Mouse (Mus musculus) embryonic facial prominence, embryonic 11.5 days (tissue): ENCODE measurements around the gene Tango6. TPM values are rescaled to one million over a fixed set of nuclear protein-coding genes. Genes with fewer than 3 reads are reported as not detected.
A peak's percentile ranks its signal among the peaks of the same experiment; 100 is the strongest.

Experiments used
- ATAC-seq: fragments of 200-750 bp; cut with Nextera tagmentation; replicated peaks from 2 replicates; pipeline ENCODE4 v1.8.0; 2017; ENCODE audit warnings: low read depth; ENCODE audit not compliant: insufficient number of reproducible peaks, low FRiP score, low TSS enrichment
- DNase-seq: peaks from one replicate; pipeline ENCODE4 v3.0.0-alpha.2; 2015; ENCODE audit warnings: low spot score
- H3K27ac ChIP-seq: fragments of 300-500 bp; sonication (generic); replicated peaks from 2 replicates; pipeline ENCODE4 v1.5.1; 2014; ENCODE audit warnings: mild to moderate bottlenecking, low read depth, low read length, control low read depth
- H3K27me3 ChIP-seq: fragments of 300-500 bp; sonication (generic); 2 replicates; pipeline ENCODE4 v1.6.1; 2014; ENCODE audit warnings: mild to moderate bottlenecking, low read length, moderate library complexity, mixed read lengths; ENCODE audit not compliant: control insufficient read depth, insufficient read depth
- H3K36me3 ChIP-seq: fragments of 300-500 bp; sonication (generic); replicated peaks from 2 replicates; pipeline ENCODE4 v1.6.1; 2014; ENCODE audit warnings: low read depth, mild to moderate bottlenecking, low read length, moderate library complexity, mixed read lengths; ENCODE audit not compliant: control insufficient read depth, insufficient read depth
- H3K4me1 ChIP-seq: fragments of 300-500 bp; sonication (generic); 2 replicates; pipeline ENCODE4 v1.6.1; 2014; ENCODE audit warnings: low read length, mixed read lengths; ENCODE audit not compliant: control insufficient read depth, insufficient read depth
- H3K4me2 ChIP-seq: fragments of 300-500 bp; sonication (generic); 2 replicates; pipeline ENCODE4 v1.6.1; 2014; ENCODE audit warnings: low read depth, mild to moderate bottlenecking, control low read depth, low read length, moderate library complexity
- H3K4me3 ChIP-seq: fragments of 300-500 bp; sonication (generic); 2 replicates; pipeline ENCODE4 v1.5.1; 2014; ENCODE audit warnings: low read depth, low read length, control low read depth
- H3K9ac ChIP-seq: fragments of 300-500 bp; sonication (generic); replicated peaks from 2 replicates; pipeline ENCODE4 v1.6.1; 2014; ENCODE audit warnings: mild to moderate bottlenecking, control low read depth, low read length
- H3K9me3 ChIP-seq: fragments of 300-500 bp; sonication (generic); replicated peaks from 2 replicates; pipeline ENCODE4 v1.6.1; 2016; ENCODE audit warnings: mild to moderate bottlenecking, low read length, inconsistent platforms, mixed read lengths; ENCODE audit not compliant: control insufficient read depth
- WGBS: fragments of 180-500 bp; shearing (Covaris S2); extraction: QIAGEN DNeasy Blood & Tissue Kit; methylation state at CpG from one replicate; pipeline ENCODE4 v1.1.7; 2014; 5-methylcytosine and 5-hydroxymethylcytosine counted together
- polyA plus RNA-seq: library from polyadenylated mRNA; unstranded; fragments of >200 nt; fragmentation: Nextera tagmentation; extraction: Ambion mirVana; gene quantifications from 2 replicates; pipeline ENCODE4 v1.2.1, GENCODE M21; 2014

Gene Tango6
- polyA plus RNA-seq, 1 experiment from 2014 or later = 6.9 TPM

DNA sequence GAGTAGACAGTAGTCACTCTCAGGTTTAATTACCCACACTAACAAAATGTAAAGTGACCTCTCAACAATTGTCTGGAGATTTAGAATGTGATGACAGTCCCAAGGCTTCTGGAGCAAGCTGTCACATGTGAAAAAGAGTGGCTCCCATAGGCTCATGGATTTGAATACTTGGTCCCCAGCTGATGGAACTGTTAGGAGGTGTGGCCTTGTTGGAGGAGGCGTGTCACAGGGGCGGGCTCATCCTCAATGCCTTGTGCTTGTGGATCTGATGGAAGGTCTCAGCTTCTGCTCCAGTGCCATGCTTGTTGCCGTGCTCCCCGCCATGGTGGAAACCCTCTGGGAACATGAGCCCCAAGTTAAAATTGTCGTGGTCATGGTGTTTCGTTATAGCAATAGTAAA lies 146.1 kb downstream of the Tango6 start:
- Histone ChIP-seq H3K27me3 (no peaks in the 10 kb centered on the region), H3K9ac (no peak overlapping the region), H3K36me3 (no peaks in the 10 kb centered on the region), H3K4me2 (no peak overlapping the region), H3K4me1 (no peaks in the 10 kb centered on the region), H3K9me3 (no peaks in the 10 kb centered on the region), H3K4me3 (no peak overlapping the region), H3K27ac (no peak overlapping the region)
- ATAC-seq (no peak), DNase-seq (no peak)
- 84% methylated on average over 6 of the region's 6 CpGs for WGBS

GRCm38 (mm10) chr8:106829526-106830045 lies 146.7 kb downstream of the Tango6 start:
- Histone ChIP-seq H3K27me3 (no peaks in the 10 kb centered on the region), H3K4me2 (no peak overlapping the region), H3K36me3 (no peaks in the 10 kb centered on the region), H3K9ac (no peak overlapping the region), H3K4me3 (no peak overlapping the region), H3K9me3 (no peaks in the 10 kb centered on the region), H3K4me1 (no peaks in the 10 kb centered on the region), H3K27ac (no peak overlapping the region)
- no peak for DNase-seq
- ATAC-seq = no peak
- WGBS = 85% methylated on average over 5 of the region's 5 CpGs

GRCm38 (mm10) chr8:106834899-106835298 lies 152.0 kb downstream of the Tango6 start:
- Histone ChIP-seq H3K9me3 (no peaks in the 10 kb centered on the region), H3K4me2 (no peak overlapping the region), H3K36me3 (no peaks in the 10 kb centered on the region), H3K4me1 (no peaks in the 10 kb centered on the region), H3K4me3 (no peak overlapping the region), H3K27me3 (no peaks in the 10 kb centered on the region), H3K9ac (no peak overlapping the region), H3K27ac (no peak overlapping the region)
- ATAC-seq (no peak), DNase-seq (no peak)
- WGBS = 83% methylated on average over 1 of the region's 1 CpGs

DNA sequence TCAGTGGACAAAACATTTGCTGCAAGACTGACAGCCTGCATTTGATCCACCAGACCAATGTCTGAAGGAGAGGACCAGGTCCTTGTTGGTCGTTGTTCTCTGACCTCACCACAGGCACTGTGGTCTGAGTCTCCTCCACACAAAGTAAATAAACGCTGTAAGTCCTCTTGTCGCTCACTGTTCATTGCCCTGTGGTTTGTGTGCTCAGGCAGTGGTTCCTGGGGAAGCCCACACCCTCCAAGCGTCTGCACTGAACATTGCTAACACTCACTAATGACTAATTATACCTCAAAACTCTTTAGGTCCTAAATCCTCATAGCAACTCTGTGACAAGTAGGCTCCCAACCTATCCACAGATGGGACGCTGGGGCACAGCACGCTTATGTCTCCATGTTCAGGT lies 153.7 kb downstream of the Tango6 start:
- H3K4me3 ChIP-seq = no peak overlapping the region
- ATAC-seq (no peak), DNase-seq (no peak)
- H3K36me3 ChIP-seq = no peaks in the 10 kb centered on the region
- no peaks in the 10 kb centered on the region for H3K27me3 ChIP-seq
- WGBS = 81% methylated on average over 6 of the region's 6 CpGs
- no peak overlapping the region for H3K27ac ChIP-seq
- no peaks in the 10 kb centered on the region for H3K9me3 ChIP-seq
- H3K4me1 ChIP-seq = no peaks in the 10 kb centered on the region
- no peak overlapping the region for H3K9ac ChIP-seq
- H3K4me2 ChIP-seq = no peak overlapping the region

DNA sequence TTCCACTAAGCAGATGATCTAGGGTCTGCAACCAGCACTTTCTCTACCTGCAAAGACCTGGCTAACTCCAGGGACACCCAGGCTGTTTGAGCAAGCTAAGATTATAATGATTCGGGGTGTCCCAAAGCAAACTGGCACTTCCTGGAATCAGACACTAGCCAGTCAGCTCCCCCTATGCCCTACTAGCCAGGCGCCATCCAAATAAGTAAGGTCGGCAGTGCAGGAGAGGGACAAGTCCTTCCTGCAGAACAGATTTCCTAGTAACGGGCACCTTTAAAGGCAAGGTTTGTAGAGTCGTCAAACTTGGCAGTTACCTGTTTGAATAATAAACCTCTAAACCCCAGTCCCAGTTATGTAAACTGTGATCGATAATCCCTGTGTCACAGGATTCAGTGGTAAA lies 155.9 kb downstream of the Tango6 start:
- H3K9me3 ChIP-seq = no peaks in the 10 kb centered on the region
- ATAC-seq = no peak
- no peaks in the 10 kb centered on the region for H3K4me1 ChIP-seq
- no peak overlapping the region for H3K4me3 ChIP-seq
- H3K36me3 ChIP-seq = no peaks in the 10 kb centered on the region
- H3K4me2 ChIP-seq = no peak overlapping the region
- H3K27ac ChIP-seq = no peak overlapping the region
- no peak overlapping the region for H3K9ac ChIP-seq
- no peak for DNase-seq
- no peaks in the 10 kb centered on the region for H3K27me3 ChIP-seq
- 78% methylated on average over 6 of the region's 6 CpGs for WGBS

- ATAC-seq = no peak
- H3K4me1 ChIP-seq = no peaks in the 10 kb centered on the region
- H3K4me2 ChIP-seq = no peak overlapping the region
- H3K9ac ChIP-seq = peak overlapping the region; percentile 15; the same call in 1 of the 2 replicates
- WGBS = 46% methylated on average over 11 of the region's 11 CpGs
- no peaks in the 10 kb centered on the region for H3K27me3 ChIP-seq
- H3K27ac ChIP-seq = no peak overlapping the region
- H3K9me3 ChIP-seq = no peaks in the 10 kb centered on the region
- no peak overlapping the region for H3K4me3 ChIP-seq
- H3K36me3 ChIP-seq = no peaks in the 10 kb centered on the region
- DNase-seq = no peak
Measured at GRCm38 (mm10) chr8:106839209-106840001, 156.5 kb downstream of the Tango6 start.

DNA sequence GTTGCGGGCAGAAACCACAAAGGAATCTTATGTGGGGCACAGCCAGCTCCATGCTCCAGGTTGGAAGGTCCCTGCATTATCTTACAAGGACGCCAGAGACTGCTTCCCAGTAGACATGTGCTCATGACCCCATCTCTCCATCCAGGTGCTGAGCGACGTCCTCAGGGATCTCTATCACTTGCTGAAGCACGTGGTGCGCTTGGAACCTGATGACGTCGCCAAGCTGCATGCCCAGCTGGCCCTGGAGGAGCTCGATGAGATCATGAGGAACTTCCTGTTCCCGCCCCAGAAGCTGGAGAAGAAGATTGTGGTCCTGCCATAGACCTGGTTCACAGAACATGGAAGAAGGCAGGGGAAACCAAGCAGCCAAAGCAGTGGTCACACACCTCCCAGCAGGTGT lies 167.2 kb downstream of the Tango6 start:
- H3K9me3 ChIP-seq = no peaks in the 10 kb centered on the region
- no peak overlapping the region for H3K27ac ChIP-seq
- WGBS = 89% methylated on average over 10 of the region's 10 CpGs
- no peaks in the 10 kb centered on the region for H3K36me3 ChIP-seq
- H3K4me3 ChIP-seq = no peak overlapping the region
- H3K4me1 ChIP-seq = no peaks in the 10 kb centered on the region; the same call in 1 of the 2 replicates
- no peak overlapping the region for H3K9ac ChIP-seq
- H3K4me2 ChIP-seq = no peak overlapping the region
- no peaks in the 10 kb centered on the region for H3K27me3 ChIP-seq
- ATAC-seq (no peak), DNase-seq (no peak)

- H3K4me3 ChIP-seq = no peak overlapping the region
- DNase-seq = no peak
- H3K9ac ChIP-seq = no peak overlapping the region
- no peaks in the 10 kb centered on the region for H3K36me3 ChIP-seq
- H3K9me3 ChIP-seq = no peaks in the 10 kb centered on the region
- peak; percentile 48; the same call in 1 of the 2 replicates for ATAC-seq
- H3K4me2 ChIP-seq = no peak overlapping the region
- H3K4me1 ChIP-seq = no peaks in the 10 kb centered on the region; the same call in 1 of the 2 replicates
- H3K27me3 ChIP-seq = no peaks in the 10 kb centered on the region
- 51% methylated on average over 8 of the region's 8 CpGs for WGBS
- H3K27ac ChIP-seq = no peak overlapping the region
Measured at GRCm38 (mm10) chr8:106854534-106855241, 171.8 kb downstream of the Tango6 start.
